Mouse (Mus musculus) myocyte (in vitro differentiated cells): Measurements from ENCODE around the gene Ssna1.

Experiments
- CEBPB ChIP-seq: IDR thresholded peaks from 2 replicates; pipeline ENCODE4 v1.6.1; 2011; ENCODE audit warnings: mild to moderate bottlenecking, moderate library complexity; ENCODE audit not compliant: poor library complexity, insufficient read depth, severe bottlenecking
- E2F4 ChIP-seq: IDR thresholded peaks from one replicate; pipeline ENCODE4 v1.6.1; 2011; ENCODE audit warnings: mild to moderate bottlenecking, control low read depth, moderate library complexity; ENCODE audit not compliant: insufficient read depth
- MAX ChIP-seq: IDR thresholded peaks from one replicate; pipeline ENCODE4 v1.6.1; 2011; ENCODE audit warnings: low read depth, mild to moderate bottlenecking, control low read depth
- MYOD1 ChIP-seq, 3 experiments: IDR thresholded peaks; one replicate each; pipeline ENCODE4 v1.6.1; 2011; ENCODE audit warnings: control low read depth in 2 of 3, low read depth in 2 of 3, mild to moderate bottlenecking in 2 of 3, moderate library complexity in 1 of 3; ENCODE audit not compliant: insufficient read length in 2 of 3, control insufficient read depth in 1 of 3
- MYOG ChIP-seq, 3 experiments: IDR thresholded peaks; one replicate each; pipeline ENCODE4 v1.6.1; 2011; ENCODE audit warnings: control low read depth in 2 of 3, low read depth in 2 of 3, mild to moderate bottlenecking in 2 of 3; ENCODE audit not compliant: insufficient read length in 2 of 3, control insufficient read depth in 1 of 3, insufficient read depth in 1 of 3
- POLR2A ChIP-seq: IDR thresholded peaks from one replicate; pipeline ENCODE4 v1.6.1; 2011; ENCODE audit warnings: low read depth, mild to moderate bottlenecking, control low read depth, moderate library complexity; ENCODE audit not compliant: insufficient read length
- POLR2AphosphoS2 ChIP-seq: IDR thresholded peaks from one replicate; pipeline ENCODE4 v1.6.1; 2011; ENCODE audit warnings: low read depth, control low read depth; ENCODE audit not compliant: insufficient read length
- TCF12 ChIP-seq: IDR thresholded peaks from one replicate; pipeline ENCODE4 v1.6.1; 2011; ENCODE audit warnings: mild to moderate bottlenecking, control low read depth; ENCODE audit not compliant: poor library complexity, insufficient read depth, severe bottlenecking
- USF1 ChIP-seq: IDR thresholded peaks from one replicate; pipeline ENCODE4 v1.6.1; 2011; ENCODE audit warnings: low read depth, mild to moderate bottlenecking, control low read depth, moderate library complexity

GRCm38 (mm10) chr2:25305587-25306359, 33.5 kb upstream of the Ssna1 start:
- TF ChIP-seq POLR2A (no peak), TCF12 (no peak), E2F4 (no peak), MYOG (IDR thresholded peaks at IDR 0.05; ENCODE audit: control insufficient read depth in 1 of 3, insufficient read depth in 1 of 3, insufficient read length in 2 of 3, low read depth in 2 of 3) (no peak), POLR2AphosphoS2 (no peak), CEBPB (no peak), MAX (no peak), USF1 (no peak), MYOD1 (IDR thresholded peaks at IDR 0.05; ENCODE audit: control insufficient read depth in 1 of 3, insufficient read length in 2 of 3, low read depth in 2 of 3) (no peak)
